Mouse (Mus musculus): ENCODE results near the gene Pbx2.

GRCm38 (mm10) chr17:34586796-34587422, 4.2 kb upstream of the Pbx2 start:
- TF ChIP-seq CTCF (IDR thresholded peaks at IDR 0.05; ENCODE audit: insufficient read depth, low read length) (no peak), POLR2A (IDR thresholded peaks at IDR 0.05; ENCODE audit: borderline replicate concordance, extremely low read depth, low read depth, low read length) (no peak)

Measured in lung, adult 2 months (tissue).